Mouse (Mus musculus): Measurements from ENCODE around the gene Nrgn.

GRCm38 (mm10) chr9:37560617-37561016 lies 7.9 kb upstream of the Nrgn start:
- TF ChIP-seq CTCF (IDR thresholded peaks at IDR 0.05; ENCODE audit: low read depth, low read length) (no peak), GATA1 (IDR thresholded peaks at IDR 0.05; ENCODE audit: borderline replicate concordance, low read length) (no peak), TAL1 (conservative IDR thresholded peaks at IDR 0.05; ENCODE audit: low read depth, low read length) (no peak), POLR2AphosphoS5 (IDR thresholded peaks at IDR 0.05; ENCODE audit: insufficient replicate concordance, low read depth, low read length) (no peak), GATA2 (IDR thresholded peaks at IDR 0.05; ENCODE audit: borderline replicate concordance, low read depth, low read length) (no peak)
